Mouse (Mus musculus) intestine, postnatal 0 days (tissue): ENCODE results near the gene Olfr630. TPM values are rescaled to one million over a fixed set of nuclear protein-coding genes. Genes with fewer than 3 reads are reported as not detected.
"Not testable (repeated sequence)": the region's sequence is repeated elsewhere in the genome, so short reads cannot be mapped to it uniquely, and the experiment has no call there.

Experiments used
- ATAC-seq: fragments of 200-750 bp; cut with Nextera tagmentation; 2 replicates; pipeline ENCODE4 v1.8.0; 2017; ENCODE audit warnings: mild to moderate bottlenecking, moderate TSS enrichment, moderate library complexity
- H3K27ac ChIP-seq: fragments of 300-500 bp; sonication (generic); 2 replicates; pipeline ENCODE4 v1.5.1; 2014; ENCODE audit warnings: mild to moderate bottlenecking, low read depth, low read length, moderate library complexity
- H3K27me3 ChIP-seq: fragments of 300-500 bp; sonication (generic); replicated peaks from 2 replicates; pipeline ENCODE4 v1.6.1; 2014; ENCODE audit warnings: low read length, mixed read lengths; ENCODE audit not compliant: control insufficient read depth, insufficient read depth
- H3K36me3 ChIP-seq: fragments of 300-500 bp; sonication (generic); 2 replicates; pipeline ENCODE4 v1.6.1; 2014; ENCODE audit warnings: mild to moderate bottlenecking, moderate library complexity; ENCODE audit not compliant: control insufficient read depth, insufficient read depth
- H3K4me1 ChIP-seq: fragments of 300-500 bp; sonication (generic); replicated peaks from 2 replicates; pipeline ENCODE4 v1.6.1; 2014; ENCODE audit warnings: antibody characterized with exemption, low read length, mixed read lengths; ENCODE audit not compliant: control insufficient read depth, insufficient read depth
- H3K4me2 ChIP-seq: fragments of 300-500 bp; sonication (generic); replicated peaks from 2 replicates; pipeline ENCODE4 v1.6.1; 2014; ENCODE audit warnings: low read depth, mild to moderate bottlenecking, moderate library complexity
- H3K4me3 ChIP-seq: fragments of 300-500 bp; sonication (generic); 2 replicates; pipeline ENCODE4 v1.5.1; 2014; ENCODE audit warnings: low read depth, low read length
- H3K9ac ChIP-seq: fragments of 300-500 bp; sonication (generic); 2 replicates; pipeline ENCODE4 v1.6.1; 2014; ENCODE audit warnings: mild to moderate bottlenecking, low read depth, low read length
- H3K9me3 ChIP-seq: fragments of 300-500 bp; sonication (generic); 2 replicates; pipeline ENCODE4 v1.6.1; 2016; ENCODE audit warnings: mixed run types; ENCODE audit not compliant: control insufficient read depth
- CTCF ChIP-seq: sonication (generic); IDR thresholded peaks from 2 replicates; pipeline ENCODE4 v1.5.1; 2016; ENCODE audit warnings: low read depth, mild to moderate bottlenecking, control low read depth, antibody characterized with exemption, moderate library complexity
- WGBS: fragments of 180-500 bp; shearing (Covaris S2); extraction: QIAGEN DNeasy Blood & Tissue Kit; methylation state at CpG from one replicate; pipeline ENCODE4 v1.1.7; 2014; 5-methylcytosine and 5-hydroxymethylcytosine counted together
- polyA plus RNA-seq: library from polyadenylated mRNA; unstranded; fragments of >200 nt; fragmentation: Nextera tagmentation; extraction: Ambion mirVana; gene quantifications from 2 replicates; pipeline ENCODE4 v1.2.1, GENCODE M21; 2015

The Olfr630 gene
- polyA plus RNA-seq = not detected in 2 replicates

- Histone ChIP-seq H3K4me2 (no peak within 1 kb of the TSS), H3K4me1 (no peaks in the 10 kb centered on the region), H3K9me3 (no peaks in the 10 kb centered on the region), H3K9ac (no peak within 1 kb of the TSS), H3K27ac (no peak within 1 kb of the TSS), H3K27me3 (no peaks in the 10 kb centered on the region), H3K36me3 (no peaks in the 10 kb centered on the region), H3K4me3 (no peak within 1 kb of the TSS)
- ATAC-seq = no peak
- 41% methylated on average over 2 of the region's 2 CpGs for WGBS
- no peak for TF ChIP-seq CTCF
Observed at GRCm38 (mm10) chr7:103757233-103757632, at the start of gene Olfr630. Olfr630 (minus strand) TSS chr7:103757333.

- ATAC-seq = no peak
- no peaks in the 10 kb centered on the region for H3K9me3 ChIP-seq
Observed at GRCm38 (mm10) chr7:103806856-103807255, 49.7 kb upstream of the Olfr630 start.

GRCm38 (mm10) chr7:103792669-103793388 is 35.7 kb upstream of the Olfr630 start:
- no peaks in the 10 kb centered on the region for H3K9me3 ChIP-seq
- no peaks in the 10 kb centered on the region for H3K4me1 ChIP-seq
- no peaks in the 10 kb centered on the region for H3K36me3 ChIP-seq
- WGBS = 22% methylated on average over 4 of the region's 4 CpGs
- no peak overlapping the region for H3K4me3 ChIP-seq
- no peak overlapping the region for H3K9ac ChIP-seq
- TF ChIP-seq CTCF = no peak
- H3K4me2 ChIP-seq = no peak overlapping the region
- H3K27ac ChIP-seq = no peak overlapping the region
- ATAC-seq = no peak
- no peaks in the 10 kb centered on the region for H3K27me3 ChIP-seq

More at GRCm38 (mm10) chr7:103806856-103807255, 49.7 kb upstream of the Olfr630 start:
- H3K4me2 ChIP-seq = no peak overlapping the region
- no peak overlapping the region for H3K9ac ChIP-seq
- H3K27me3 ChIP-seq = no peaks in the 10 kb centered on the region
- H3K4me3 ChIP-seq = no peak overlapping the region
- 57% methylated on average over 1 of the region's 1 CpGs for WGBS
- H3K27ac ChIP-seq = no peak overlapping the region
- no peaks in the 10 kb centered on the region for H3K4me1 ChIP-seq
- no peaks in the 10 kb centered on the region for H3K36me3 ChIP-seq
- TF ChIP-seq CTCF = peak; percentile 73

GRCm38 (mm10) chr7:103791721-103792120 is 34.6 kb upstream of the Olfr630 start, which contains the start of gene Olfr67:
Olfr67 (minus strand) TSS chr7:103791821.
- no peaks in the 10 kb centered on the region for H3K36me3 ChIP-seq
- 71% methylated on average over 3 of the region's 3 CpGs for WGBS
- no peaks in the 10 kb centered on the region for H3K27me3 ChIP-seq
- no peaks in the 10 kb centered on the region for H3K9me3 ChIP-seq
- H3K4me1 ChIP-seq = no peaks in the 10 kb centered on the region
- H3K4me2 ChIP-seq = no peak within 1 kb of the TSS
- H3K4me3 ChIP-seq = no peak within 1 kb of the TSS
- H3K27ac ChIP-seq = no peak within 1 kb of the TSS
- H3K9ac ChIP-seq = no peak within 1 kb of the TSS
- no peak for TF ChIP-seq CTCF
- no peak for ATAC-seq

GRCm38 (mm10) chr7:103779598-103779997 is 22.5 kb upstream of the Olfr630 start, which contains the start of gene Olfr68:
Olfr68 (minus strand) TSS chr7:103779698.
- Histone ChIP-seq H3K4me1 (no peaks in the 10 kb centered on the region), H3K9me3 (no peaks in the 10 kb centered on the region), H3K4me2 (no peak within 1 kb of the TSS), H3K9ac (no peak within 1 kb of the TSS), H3K4me3 (no peak within 1 kb of the TSS), H3K36me3 (no peaks in the 10 kb centered on the region), H3K27ac (no peak within 1 kb of the TSS), H3K27me3 (no peaks in the 10 kb centered on the region)
- ATAC-seq = no peak
- no peak for TF ChIP-seq CTCF
- WGBS = 73% methylated on average over 3 of the region's 3 CpGs

GRCm38 (mm10) chr7:103777652-103778051 is 20.5 kb upstream of the Olfr630 start:
- not testable (repeated sequence) for ATAC-seq, H3K4me1 ChIP-seq, H3K27ac ChIP-seq, H3K9ac ChIP-seq, H3K27me3 ChIP-seq, H3K9me3 ChIP-seq, H3K36me3 ChIP-seq, H3K4me2 ChIP-seq, H3K4me3 ChIP-seq
- 83% methylated on average over 3 of the region's 4 CpGs for WGBS
